Mouse (Mus musculus): ENCODE data around the gene Clca4a. TPM values are rescaled to one million over a fixed set of nuclear protein-coding genes. Genes with fewer than 3 reads are reported as not detected.

Gene Clca4a
- not detected in 2 replicates for polyA plus RNA-seq (2015; fragmentation: Nextera tagmentation; extraction: Ambion mirVana)

DNA sequence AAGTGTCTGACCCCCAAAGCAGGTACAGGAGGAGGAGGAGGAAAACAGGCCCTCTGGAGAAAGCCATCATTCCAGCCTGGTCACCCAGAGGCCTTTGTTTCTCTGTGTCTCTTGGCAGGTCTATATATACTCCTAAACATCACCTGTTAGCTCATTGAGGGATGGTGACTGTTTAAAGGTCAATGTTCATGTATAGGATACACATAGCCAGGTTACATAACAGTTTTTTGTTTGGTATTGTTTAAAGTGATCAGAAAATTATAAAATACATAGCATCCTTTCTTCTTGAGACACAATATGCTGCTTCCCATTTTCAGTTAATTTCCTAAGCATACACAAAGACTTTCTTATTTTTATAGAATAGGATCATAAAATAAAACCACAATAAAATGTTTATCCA is at the start of gene Clca4a:
Gene Clca4a (minus strand): TSS at position 101 of the 400 bp plus-strand sequence.
- Histone ChIP-seq H3K4me3 (no peak within 1 kb of the TSS), H3K27me3 (no peaks in the 10 kb centered on the region), H3K9ac (no peak within 1 kb of the TSS), H3K4me1 (replicated peaks) (no peaks in the 10 kb centered on the region), H3K36me3 (no peaks in the 10 kb centered on the region), H3K4me2 (no peak within 1 kb of the TSS), H3K27ac (no peak within 1 kb of the TSS), H3K9me3 (replicated peaks) (no peaks in the 10 kb centered on the region)
- no peak for ATAC-seq (replicated peaks; ENCODE audit: insufficient number of reproducible peaks, insufficient read depth, low FRiP score, low read depth)

DNA sequence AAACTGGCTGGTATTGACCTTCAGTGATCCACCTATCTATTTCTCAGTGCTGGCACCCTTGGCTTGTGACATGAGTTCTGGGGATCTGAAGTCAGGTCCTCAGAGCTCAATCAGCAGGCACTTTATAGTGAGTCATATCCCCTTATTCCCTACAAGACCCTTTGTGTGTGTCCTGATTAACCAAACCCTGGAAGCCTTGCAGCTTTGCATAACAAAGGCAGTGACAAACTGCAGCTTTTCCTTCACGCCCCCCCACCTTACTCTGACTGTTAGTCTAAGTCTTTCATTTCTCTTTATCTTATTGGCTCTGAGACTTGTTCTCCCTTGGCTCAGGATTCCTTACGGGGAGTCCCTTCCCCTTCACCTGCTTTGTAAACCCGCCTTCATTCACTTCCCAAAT is 43.0 kb upstream of the Clca4a start:
- Histone ChIP-seq H3K9me3 (replicated peaks) (no peaks in the 10 kb centered on the region), H3K36me3 (no peaks in the 10 kb centered on the region), H3K4me2 (no peak overlapping the region), H3K4me1 (replicated peaks) (no peaks in the 10 kb centered on the region), H3K4me3 (no peak overlapping the region), H3K27ac (no peak overlapping the region), H3K9ac (no peak overlapping the region), H3K27me3 (no peaks in the 10 kb centered on the region)
- 77% methylated on average over 3 of the region's 3 CpGs for WGBS
- no peak for ATAC-seq (replicated peaks; ENCODE audit: insufficient number of reproducible peaks, insufficient read depth, low FRiP score, low read depth)

DNA sequence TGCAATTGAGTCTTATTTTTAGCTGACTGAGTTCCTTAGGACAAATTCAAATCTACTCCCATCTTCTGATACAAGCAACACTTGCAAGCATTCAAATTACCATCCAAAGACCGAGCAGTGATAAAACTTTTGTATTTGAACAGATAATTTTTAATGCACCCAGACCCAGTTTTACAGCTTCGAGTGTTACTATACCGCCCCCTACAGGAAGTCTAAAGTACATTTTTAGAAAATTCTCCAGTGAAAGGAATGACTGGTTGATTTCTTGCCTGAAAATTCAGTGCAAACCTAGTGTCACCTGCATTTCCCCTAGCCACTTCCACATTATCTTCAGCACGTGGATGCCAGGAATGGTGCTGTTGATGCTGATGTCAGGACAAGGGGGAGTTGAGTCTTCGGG is 29.6 kb upstream of the Clca4a start:
- WGBS: 34% methylated on average over 5 of the region's 5 CpGs
- ATAC-seq (replicated peaks; ENCODE audit: insufficient number of reproducible peaks, insufficient read depth, low FRiP score, low read depth): no peak

DNA sequence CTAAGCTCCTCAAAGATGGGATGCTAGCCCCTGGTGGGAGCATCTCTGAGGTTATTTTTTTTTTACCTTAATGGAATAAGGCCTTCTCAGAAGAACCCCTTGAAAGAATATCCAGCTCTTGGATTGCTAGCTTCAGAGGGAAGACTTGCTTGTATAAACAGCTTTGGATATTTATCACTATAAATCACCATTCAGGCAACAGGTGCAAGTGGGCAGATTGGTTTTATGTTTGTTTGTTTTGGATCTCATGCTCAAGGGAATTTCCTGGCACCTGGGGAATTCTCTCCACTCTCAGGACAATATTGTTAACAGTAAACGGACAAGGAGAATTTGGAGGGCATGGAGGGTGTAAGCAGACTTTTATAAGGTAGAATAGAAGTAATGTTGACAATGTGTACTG is 26.1 kb upstream of the Clca4a start:
- Histone ChIP-seq H3K27me3 (no peaks in the 10 kb centered on the region), H3K4me1 (replicated peaks) (no peaks in the 10 kb centered on the region), H3K9ac (no peak overlapping the region), H3K27ac (no peak overlapping the region), H3K9me3 (replicated peaks) (no peaks in the 10 kb centered on the region), H3K4me3 (no peak overlapping the region), H3K4me2 (no peak overlapping the region), H3K36me3 (no peaks in the 10 kb centered on the region)
- 49% methylated on average over 1 of the region's 1 CpGs for WGBS
- ATAC-seq (replicated peaks; ENCODE audit: insufficient number of reproducible peaks, insufficient read depth, low FRiP score, low read depth): no peak

More for the DNA sequence above, 29.6 kb upstream of the Clca4a start:
- Histone ChIP-seq H3K27ac (no peak overlapping the region), H3K36me3 (no peaks in the 10 kb centered on the region), H3K27me3 (no peaks in the 10 kb centered on the region), H3K4me2 (no peak overlapping the region), H3K9ac (no peak overlapping the region), H3K4me1 (replicated peaks) (no peaks in the 10 kb centered on the region), H3K4me3 (no peak overlapping the region), H3K9me3 (replicated peaks) (no peaks in the 10 kb centered on the region)

DNA sequence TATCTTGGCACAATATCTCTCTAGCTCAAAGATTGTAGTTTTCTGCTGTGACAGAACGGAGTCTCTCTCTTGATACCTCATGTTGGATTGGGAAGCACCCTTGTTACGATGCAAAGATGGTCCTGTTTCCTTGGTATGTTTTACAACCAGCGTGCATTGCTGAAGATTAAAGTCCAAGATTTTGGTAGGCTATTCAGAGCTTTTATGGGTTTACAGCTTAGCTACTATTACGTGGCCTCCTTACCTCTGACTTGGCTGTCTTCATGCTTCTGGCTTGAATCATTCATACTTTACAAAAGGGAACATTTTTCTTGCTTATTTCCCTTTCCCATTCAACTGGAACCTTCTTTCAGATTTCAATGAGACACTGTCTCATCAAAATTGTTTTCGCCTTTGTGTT is 18.2 kb upstream of the Clca4a start:
- H3K27ac ChIP-seq: no peak overlapping the region
- no peaks in the 10 kb centered on the region for H3K36me3 ChIP-seq
- H3K4me3 ChIP-seq: no peak overlapping the region
- no peaks in the 10 kb centered on the region for H3K9me3 ChIP-seq (replicated peaks)
- no peak overlapping the region for H3K9ac ChIP-seq
- no peak overlapping the region for H3K4me2 ChIP-seq
- H3K27me3 ChIP-seq: no peaks in the 10 kb centered on the region
- no peak for ATAC-seq (replicated peaks; ENCODE audit: insufficient number of reproducible peaks, insufficient read depth, low FRiP score, low read depth)
- 84% methylated on average over 5 of the region's 5 CpGs for WGBS
- H3K4me1 ChIP-seq (replicated peaks): no peaks in the 10 kb centered on the region

DNA sequence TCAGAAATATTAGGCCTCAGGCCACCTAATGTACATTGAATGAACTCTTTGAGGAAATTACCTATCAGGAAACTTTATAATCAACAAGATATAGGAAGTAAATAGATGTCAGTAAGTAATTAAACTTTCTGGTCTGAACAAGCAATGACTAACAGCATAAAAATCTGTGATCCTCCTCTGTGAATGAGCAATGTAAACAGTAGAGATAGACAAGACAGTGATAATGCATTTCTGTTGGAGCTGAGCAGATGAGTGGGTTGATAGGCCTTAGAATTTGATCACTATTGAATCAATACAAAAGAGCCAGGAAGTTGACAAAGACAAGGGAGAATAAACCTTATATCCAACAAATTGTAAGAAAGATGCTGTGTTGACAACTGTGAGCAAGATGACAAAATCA is 17.8 kb upstream of the Clca4a start:
- ATAC-seq (replicated peaks; ENCODE audit: insufficient number of reproducible peaks, insufficient read depth, low FRiP score, low read depth): no peak
- Histone ChIP-seq H3K4me1 (replicated peaks) (no peaks in the 10 kb centered on the region), H3K4me3 (no peak overlapping the region), H3K4me2 (no peak overlapping the region), H3K36me3 (no peaks in the 10 kb centered on the region), H3K9me3 (replicated peaks) (no peaks in the 10 kb centered on the region), H3K9ac (no peak overlapping the region), H3K27me3 (no peaks in the 10 kb centered on the region), H3K27ac (no peak overlapping the region)

DNA sequence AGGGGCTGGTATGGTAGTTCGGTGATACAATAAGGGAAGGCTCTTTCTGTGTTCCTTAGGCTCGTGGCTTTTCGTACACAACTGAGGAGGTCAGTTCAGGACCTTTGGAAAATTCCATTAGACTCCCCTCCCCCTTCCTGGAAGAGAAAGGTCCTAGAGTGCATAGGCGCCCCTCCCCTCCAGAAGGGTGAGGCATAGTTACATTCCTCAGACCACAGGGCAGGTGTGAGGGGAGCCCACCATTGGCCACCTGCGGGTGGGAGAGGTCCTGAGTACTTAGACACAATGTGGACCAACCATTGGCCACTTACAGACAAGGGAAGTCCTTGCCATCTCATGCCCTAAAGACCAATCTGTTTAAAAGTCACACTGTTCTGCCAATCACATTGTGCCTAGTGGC is 11.0 kb upstream of the Clca4a start:
- 75% methylated on average over 5 of the region's 5 CpGs for WGBS

DNA sequence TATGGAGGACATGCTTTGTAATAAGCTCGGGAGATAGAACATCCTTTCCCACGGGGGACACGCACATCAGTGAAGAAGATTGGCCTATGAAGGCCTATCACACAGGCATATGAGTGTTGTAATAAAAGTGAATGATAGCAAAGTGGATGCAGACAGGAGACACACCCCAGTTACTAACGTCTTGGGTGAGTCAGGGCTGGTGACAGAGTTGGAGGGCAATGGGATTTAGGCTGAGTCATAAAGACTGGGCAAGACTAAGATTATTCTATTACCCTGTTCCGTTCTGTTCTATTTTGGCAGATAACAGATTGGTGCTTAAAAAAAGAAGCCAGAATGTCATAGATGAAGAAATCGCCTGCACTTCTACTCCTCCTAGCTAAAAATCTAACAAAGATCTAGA is 5.7 kb upstream of the Clca4a start:
- Histone ChIP-seq H3K27ac (no peak overlapping the region), H3K27me3 (no peaks in the 10 kb centered on the region), H3K36me3 (no peaks in the 10 kb centered on the region), H3K4me3 (no peak overlapping the region), H3K4me2 (no peak overlapping the region), H3K9me3 (replicated peaks) (no peaks in the 10 kb centered on the region), H3K4me1 (replicated peaks) (no peaks in the 10 kb centered on the region), H3K9ac (no peak overlapping the region)
- no peak for ATAC-seq (replicated peaks; ENCODE audit: insufficient number of reproducible peaks, insufficient read depth, low FRiP score, low read depth)
- 79% methylated on average over 6 of the region's 6 CpGs for whole genome bisulfite sequencing

More for the DNA sequence above, 11.0 kb upstream of the Clca4a start:
- Histone ChIP-seq H3K27ac (no peak overlapping the region), H3K4me3 (no peak overlapping the region), H3K4me2 (no peak overlapping the region), H3K9ac (no peak overlapping the region), H3K4me1 (replicated peaks) (no peaks in the 10 kb centered on the region), H3K36me3 (no peaks in the 10 kb centered on the region), H3K9me3 (replicated peaks) (no peaks in the 10 kb centered on the region), H3K27me3 (no peaks in the 10 kb centered on the region)
- no peak for ATAC-seq (replicated peaks; ENCODE audit: insufficient number of reproducible peaks, insufficient read depth, low FRiP score, low read depth)

DNA sequence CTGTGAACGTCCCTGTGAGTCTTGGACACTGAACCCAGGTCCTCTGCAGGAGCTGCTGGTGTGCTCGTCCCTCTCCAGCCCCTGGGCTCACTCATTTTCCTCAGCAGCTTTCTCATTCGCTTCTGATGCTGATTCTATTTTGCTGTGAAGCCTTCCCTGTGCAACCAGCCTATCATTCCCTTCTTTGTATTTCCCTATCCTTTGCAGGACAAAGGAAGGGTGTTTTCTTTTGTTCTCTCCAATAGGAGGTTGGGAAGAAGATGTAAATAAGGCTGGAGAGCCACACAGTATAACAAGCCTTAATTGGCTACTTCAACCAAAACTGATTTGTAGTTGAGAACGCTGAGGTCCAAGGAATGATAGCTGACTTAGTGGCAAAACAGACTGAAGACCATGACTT is 2.8 kb upstream of the Clca4a start:
- WGBS: 56% methylated on average over 4 of the region's 4 CpGs
- no peak for ATAC-seq (replicated peaks; ENCODE audit: insufficient number of reproducible peaks, insufficient read depth, low FRiP score, low read depth)
- H3K36me3 ChIP-seq: no peaks in the 10 kb centered on the region
- no peak overlapping the region for H3K27ac ChIP-seq
- no peak overlapping the region for H3K4me3 ChIP-seq
- no peaks in the 10 kb centered on the region for H3K9me3 ChIP-seq (replicated peaks)
- H3K27me3 ChIP-seq: no peaks in the 10 kb centered on the region
- H3K9ac ChIP-seq: no peak overlapping the region
- no peaks in the 10 kb centered on the region for H3K4me1 ChIP-seq (replicated peaks)
- H3K4me2 ChIP-seq: no peak overlapping the region

DNA sequence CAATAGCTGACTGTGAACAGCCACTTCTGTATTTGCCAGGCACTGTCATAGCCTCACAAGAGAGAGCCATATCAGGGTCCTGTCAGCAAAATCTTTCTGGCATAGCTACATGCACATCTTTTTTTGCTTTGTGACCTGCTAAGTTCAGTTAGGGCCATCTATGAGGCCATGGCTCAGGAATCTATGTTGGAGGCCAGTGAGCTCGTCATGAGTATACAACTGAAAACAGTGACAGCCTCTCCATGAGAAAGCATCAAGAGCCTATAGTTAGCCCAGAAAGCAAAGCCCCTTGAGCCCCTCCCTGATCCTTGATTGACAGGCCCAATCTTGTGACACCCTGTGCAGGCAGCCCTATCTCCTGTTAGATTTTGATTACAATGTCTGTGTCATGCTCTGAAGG is 1.2 kb upstream of the Clca4a start:
- Histone ChIP-seq H3K4me3 (no peak overlapping the region), H3K4me1 (replicated peaks) (no peaks in the 10 kb centered on the region), H3K9me3 (replicated peaks) (no peaks in the 10 kb centered on the region), H3K27me3 (no peaks in the 10 kb centered on the region), H3K36me3 (no peaks in the 10 kb centered on the region), H3K4me2 (no peak overlapping the region), H3K27ac (no peak overlapping the region), H3K9ac (no peak overlapping the region)
- ATAC-seq (replicated peaks; ENCODE audit: insufficient number of reproducible peaks, insufficient read depth, low FRiP score, low read depth): no peak
- 51% methylated on average over 1 of the region's 1 CpGs for WGBS

DNA sequence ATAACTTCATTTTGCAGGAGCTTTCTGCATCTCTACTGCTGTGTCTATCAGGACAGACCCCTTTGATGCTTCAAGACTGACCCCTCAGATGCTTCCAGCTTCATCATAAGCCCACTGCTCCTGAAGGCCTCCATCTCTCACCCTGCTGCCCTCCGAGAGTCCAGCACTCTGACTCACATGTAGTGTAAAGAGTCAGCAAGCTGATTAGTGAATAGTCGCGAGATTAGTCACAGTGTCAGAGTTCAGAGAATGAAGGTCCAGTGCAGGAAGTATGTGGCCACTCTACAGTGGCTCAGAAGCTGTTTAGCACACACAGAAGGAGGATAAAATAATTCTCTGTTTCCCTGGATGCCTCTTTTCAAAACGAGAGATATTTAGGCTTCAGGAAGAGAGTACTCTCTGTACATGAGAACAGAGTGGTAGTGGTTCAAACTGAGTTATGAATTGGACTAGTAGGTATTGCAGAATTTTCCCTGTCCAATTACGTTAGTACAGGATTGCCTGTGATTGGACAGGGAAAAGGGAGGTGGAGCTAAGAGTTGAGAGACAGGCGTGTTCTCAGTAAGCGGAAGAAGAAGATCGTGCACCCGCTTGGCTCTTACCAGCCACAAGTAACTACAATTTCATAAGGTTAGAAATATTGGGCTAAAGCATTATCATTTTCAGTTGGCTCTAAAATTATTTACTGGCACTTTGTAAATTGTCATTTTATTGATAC is 3.1 kb downstream of the Clca4a start:
- Histone ChIP-seq H3K9ac (no peak overlapping the region), H3K4me3 (no peak overlapping the region), H3K4me1 (replicated peaks) (no peaks in the 10 kb centered on the region), H3K4me2 (no peak overlapping the region), H3K27me3 (no peaks in the 10 kb centered on the region), H3K36me3 (no peaks in the 10 kb centered on the region), H3K27ac (no peak overlapping the region), H3K9me3 (replicated peaks) (no peaks in the 10 kb centered on the region)
- no peak for ATAC-seq (replicated peaks; ENCODE audit: insufficient number of reproducible peaks, insufficient read depth, low FRiP score, low read depth)
- 64% methylated on average over 9 of the region's 9 CpGs for WGBS

DNA sequence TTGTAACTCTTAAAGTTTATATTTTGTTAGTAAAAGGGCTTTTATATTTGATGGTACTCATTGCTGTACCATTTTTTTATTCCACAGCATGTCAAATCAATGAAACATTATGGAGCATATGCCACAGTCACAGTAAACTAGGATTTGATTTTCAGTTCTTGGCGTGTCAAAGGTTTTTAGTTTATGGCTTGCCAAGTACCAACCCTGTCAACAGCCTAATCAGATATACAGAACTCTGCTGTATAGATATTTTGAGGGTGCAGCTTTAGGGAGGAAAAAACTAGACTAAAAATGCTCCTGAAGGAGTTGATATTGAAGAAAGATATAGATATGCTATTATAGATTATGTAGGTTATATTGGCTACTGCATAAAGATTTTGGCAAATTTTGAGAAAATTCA is 5.1 kb downstream of the Clca4a start:
- Histone ChIP-seq H3K4me1 (replicated peaks) (no peaks in the 10 kb centered on the region), H3K27me3 (no peaks in the 10 kb centered on the region), H3K9me3 (replicated peaks) (no peaks in the 10 kb centered on the region), H3K36me3 (no peaks in the 10 kb centered on the region), H3K4me2 (no peak overlapping the region), H3K9ac (no peak overlapping the region), H3K27ac (no peak overlapping the region), H3K4me3 (no peak overlapping the region)
- ATAC-seq (replicated peaks; ENCODE audit: insufficient number of reproducible peaks, insufficient read depth, low FRiP score, low read depth): no peak
- WGBS: 77% methylated on average over 1 of the region's 1 CpGs

Measured in heart, embryonic 15.5 days (tissue).